Comparison of ENCODE assay signal across 23 mouse cellular contexts in genomic region chr4:137666958-137667345, GRCm38 (mm10). TPM values are rescaled to one million over a fixed set of nuclear protein-coding genes. Genes with fewer than 3 reads are reported as not detected.
DNase-seq lines count a peak whose midpoint lies in the region; ATAC-seq and TF ChIP-seq lines count a peak whose summit lies in the region.
"Had no signal": no experiment of that assay in that cellular context is flagged by ENCODE, and none has a peak within 500 bp of the region (broad histone marks: within the 10 kb centered on the region; RNA-seq: fewer than 3 reads in every experiment).

No protein-coding gene starts in this region.

- H3K4me1 ChIP-seq in hindbrain, postnatal 0 days (ENCODE audit: insufficient read depth, low read length): peaks cover 37% of the 10 kb centered on the region
- H3K4me1 ChIP-seq in hindbrain, embryonic 11.5 days (replicated peaks; ENCODE audit: control insufficient read depth, insufficient read depth, low read length): 0 out of 2 replicates have a peak, but pooled peaks cover 2% of the 10 kb centered on the region
- H3K4me1 ChIP-seq in midbrain, embryonic 13.5 days (replicated peaks): peaks cover 36% of the 10 kb centered on the region
- peaks cover 33% of the 10 kb centered on the region for H3K4me1 ChIP-seq in midbrain, embryonic 10.5 days
- H3K4me1 ChIP-seq in midbrain, postnatal 0 days (ENCODE audit: insufficient read depth, low read length): peaks cover 23% of the 10 kb centered on the region

- H3K36me3 ChIP-seq in hindbrain, postnatal 0 days (ENCODE audit: insufficient read depth, low read length): no peaks in the 10 kb centered on the region
- H3K36me3 ChIP-seq in hindbrain, embryonic 11.5 days (ENCODE audit: control insufficient read depth, insufficient read depth, low read length): no peaks in the 10 kb centered on the region
- no peaks in the 10 kb centered on the region for H3K36me3 ChIP-seq in midbrain, embryonic 13.5 days
- H3K36me3 ChIP-seq in midbrain, embryonic 10.5 days: no peaks in the 10 kb centered on the region
- H3K36me3 ChIP-seq in midbrain, postnatal 0 days (ENCODE audit: insufficient read depth, low read length): no peaks in the 10 kb centered on the region
- H3K36me3 ChIP-seq: embryonic facial prominence, embryonic 12.5 days; G1E; limb, embryonic 13.5 days; liver, embryonic 13.5 days; stomach, embryonic 15.5 days had no signal

- H3K27ac ChIP-seq in hindbrain, postnatal 0 days: peak overlapping the region; percentile 56
- no peak overlapping the region for H3K27ac ChIP-seq in hindbrain, embryonic 11.5 days (ENCODE audit: low read depth, low read length)
- no peak overlapping the region; the same call in 1 of the 2 replicates for H3K27ac ChIP-seq in midbrain, embryonic 13.5 days
- no peak overlapping the region for H3K27ac ChIP-seq in midbrain, embryonic 10.5 days (replicated peaks)
- H3K27ac ChIP-seq in midbrain, postnatal 0 days (ENCODE audit: low read depth, low read length): 0 out of 2 replicates have a peak overlapping the region, but pooled peaks have one; percentile 12
- H3K27ac ChIP-seq: embryonic facial prominence, embryonic 12.5 days; forebrain, embryonic 13.5 days; gastrocnemius, adult 2 months; limb, embryonic 13.5 days; liver, embryonic 13.5 days; stomach, embryonic 15.5 days had no signal

- H3K27me3 ChIP-seq in hindbrain, postnatal 0 days (ENCODE audit: insufficient read depth, low read length): no peaks in the 10 kb centered on the region
- H3K27me3 ChIP-seq in hindbrain, embryonic 11.5 days (ENCODE audit: control insufficient read depth, insufficient read depth, low read length): peaks cover 20% of the 10 kb centered on the region
- peaks cover 28% of the 10 kb centered on the region; the same call in 1 of the 2 replicates for H3K27me3 ChIP-seq in midbrain, embryonic 13.5 days
- peaks cover 59% of the 10 kb centered on the region for H3K27me3 ChIP-seq in midbrain, embryonic 10.5 days (ENCODE audit: low read depth, poor library complexity, severe bottlenecking)
- H3K27me3 ChIP-seq in midbrain, postnatal 0 days (ENCODE audit: insufficient read depth, low read length): no peaks in the 10 kb centered on the region

- H3K9ac ChIP-seq in hindbrain, postnatal 0 days (replicated peaks; ENCODE audit: low read length): peak overlapping the region; percentile 31; the same call in 1 of the 2 replicates
- no peak overlapping the region for H3K9ac ChIP-seq in hindbrain, embryonic 11.5 days (ENCODE audit: low read depth, low read length)
- H3K9ac ChIP-seq in midbrain, embryonic 13.5 days (replicated peaks): peak overlapping the region; percentile 11; the same call in 1 of the 2 replicates
- H3K9ac ChIP-seq in midbrain, postnatal 0 days (replicated peaks; ENCODE audit: low read length, poor library complexity, severe bottlenecking): peak overlapping the region; percentile 29; the same call in 1 of the 2 replicates
- H3K9ac ChIP-seq: embryonic facial prominence, embryonic 12.5 days; forebrain, embryonic 13.5 days; limb, embryonic 13.5 days; liver, embryonic 13.5 days; lung, embryonic 14.5 days; stomach, embryonic 15.5 days had no signal

- peak; percentile 67 for DNase-seq in cerebellum, adult 9-10 months
- no peak for DNase-seq in cerebellum, postnatal 4 days (ENCODE audit: low spot score in 2 of 2)
- DNase-seq in hindbrain, postnatal 0 days (ENCODE audit: low spot score): no peak
- DNase-seq in hindbrain, embryonic 11.5 days (ENCODE audit: low spot score): no peak
- no peak for DNase-seq in midbrain, embryonic 10.5 days (ENCODE audit: low spot score)
- DNase-seq in midbrain, postnatal 0 days (ENCODE audit: low spot score): no peak
- no peak for DNase-seq in urinary bladder, postnatal 25 days (ENCODE audit: low spot score)
- DNase-seq: adrenal gland, postnatal 14 days; gastrocnemius, adult 2 months; kidney, adult 8-10 months; liver, embryonic 13.5 days; lung, postnatal 36 days; thymus, adult 2 months had no signal

- 44% methylated on average over 8 of the region's 8 CpGs for WGBS in hindbrain, postnatal 0 days
- WGBS in hindbrain, embryonic 11.5 days: 70% methylated on average over 8 of the region's 8 CpGs
- 70% methylated on average over 8 of the region's 8 CpGs for WGBS in midbrain, embryonic 13.5 days
- 77% methylated on average over 8 of the region's 8 CpGs for WGBS in midbrain, embryonic 10.5 days
- WGBS in midbrain, postnatal 0 days: 56% methylated on average over 8 of the region's 8 CpGs

- peak overlapping the region; percentile 75 for H3K4me2 ChIP-seq in hindbrain, postnatal 0 days (ENCODE audit: low read depth, low read length)
- H3K4me2 ChIP-seq in hindbrain, embryonic 11.5 days (replicated peaks; ENCODE audit: low read depth, low read length): no peak overlapping the region
- H3K4me2 ChIP-seq in midbrain, embryonic 13.5 days (replicated peaks): no peak overlapping the region
- peak overlapping the region; percentile 76 for H3K4me2 ChIP-seq in midbrain, postnatal 0 days (ENCODE audit: low read depth, low read length, poor library complexity, severe bottlenecking)
- H3K4me2 ChIP-seq: embryonic facial prominence, embryonic 12.5 days; forebrain, embryonic 13.5 days; heart, embryonic 11.5 days; limb, embryonic 13.5 days; liver, embryonic 13.5 days; lung, embryonic 14.5 days; stomach, embryonic 15.5 days had no signal

- no peak for TF ChIP-seq CTCF in hindbrain, postnatal 0 days (IDR thresholded peaks at IDR 0.05; ENCODE audit: low read depth)
- no peak for TF ChIP-seq CTCF in midbrain, postnatal 0 days (IDR thresholded peaks at IDR 0.05)

- H3K9me3 ChIP-seq in hindbrain, postnatal 0 days (ENCODE audit: low read length): no peaks in the 10 kb centered on the region
- no peaks in the 10 kb centered on the region for H3K9me3 ChIP-seq in hindbrain, embryonic 11.5 days (ENCODE audit: control insufficient read depth, low read length)
- no peaks in the 10 kb centered on the region for H3K9me3 ChIP-seq in midbrain, embryonic 13.5 days
- no peaks in the 10 kb centered on the region for H3K9me3 ChIP-seq in midbrain, embryonic 10.5 days (replicated peaks)
- H3K9me3 ChIP-seq in midbrain, postnatal 0 days (ENCODE audit: low read length): no peaks in the 10 kb centered on the region
- H3K9me3 ChIP-seq: embryonic facial prominence, embryonic 12.5 days; forebrain, embryonic 13.5 days; G1E; limb, embryonic 13.5 days; liver, embryonic 13.5 days; stomach, embryonic 15.5 days had no signal

- H3K4me3 ChIP-seq in hindbrain, postnatal 0 days (ENCODE audit: low read length): no peak overlapping the region
- no peak overlapping the region for H3K4me3 ChIP-seq in hindbrain, embryonic 11.5 days (ENCODE audit: low read depth, low read length)
- no peak overlapping the region for H3K4me3 ChIP-seq in midbrain, embryonic 13.5 days (replicated peaks)
- H3K4me3 ChIP-seq in midbrain, embryonic 10.5 days: no peak overlapping the region
- 0 out of 2 replicates have a peak overlapping the region, but pooled peaks have one; percentile 3 for H3K4me3 ChIP-seq in midbrain, postnatal 0 days (ENCODE audit: low read depth, low read length)
- H3K4me3 ChIP-seq: embryonic facial prominence, embryonic 12.5 days; erythroblast, embryonic 14.5 days; forebrain, embryonic 13.5 days; gastrocnemius, adult 2 months; limb, embryonic 13.5 days; liver, embryonic 13.5 days; myocyte; stomach, embryonic 15.5 days had no signal

- ATAC-seq in hindbrain, postnatal 0 days: no peak
- ATAC-seq in hindbrain, embryonic 11.5 days (ENCODE audit: low FRiP score): no peak
- ATAC-seq in midbrain, embryonic 13.5 days: no peak
- ATAC-seq in midbrain, postnatal 0 days (ENCODE audit: low FRiP score): no peak
- ATAC-seq: forebrain, embryonic 13.5 days had no signal

RNA-seq across cellular contexts. Expression of gene Rap1gap, which starts 2.4 kb away (rescaled TPM):
- 277 and 282 TPM in 2 replicates for total RNA-seq in hindbrain, postnatal 0 days (2014; rRNA removed)
- polyA plus RNA-seq in hindbrain, postnatal 0 days (2015; fragmentation: Nextera tagmentation; extraction: Ambion mirVana): 105 and 110 TPM in 2 replicates
- polyA plus RNA-seq in hindbrain, embryonic 11.5 days (2014; fragmentation: Nextera tagmentation; extraction: Ambion mirVana): 8.5 and 9.1 TPM in 2 replicates
- 28.5 and 30.4 TPM in 2 replicates for polyA plus RNA-seq in midbrain, embryonic 13.5 days (2015; fragmentation: Nextera tagmentation; extraction: Ambion mirVana)
- polyA plus RNA-seq in midbrain, embryonic 10.5 days (2016; fragmentation: Nextera tagmentation; extraction: Ambion mirVana): 4.5 and 6.0 TPM in 2 replicates
- total RNA-seq in midbrain, postnatal 0 days (2014; rRNA removed): 232 and 270 TPM in 2 replicates
- 115 and 123 TPM in 2 replicates for polyA plus RNA-seq in midbrain, postnatal 0 days (2015; fragmentation: Nextera tagmentation; extraction: Ambion mirVana)
- total RNA-seq: G1E had no signal
- polyA plus RNA-seq: G1E had no signal

Comparison
In these comparisons a context has a peak if more than half of its experiments do, and no peak if none do; other contexts are left out.
1. H3K27ac ChIP-seq: peak in hindbrain, postnatal 0 days (single experiment) and midbrain, postnatal 0 days (single experiment); none in hindbrain, embryonic 11.5 days (single experiment), midbrain, embryonic 13.5 days (single experiment) and midbrain, embryonic 10.5 days (single experiment).
2. H3K4me2 ChIP-seq: peak in hindbrain, postnatal 0 days (single experiment) and midbrain, postnatal 0 days (single experiment); none in hindbrain, embryonic 11.5 days (single experiment) and midbrain, embryonic 13.5 days (single experiment).